23 mouse cellular contexts compared by ENCODE assay signal in genomic region chr10:67473016-67473415, GRCm38 (mm10).
"Had no signal": no experiment of that assay in that cellular context is flagged by ENCODE, and none has a peak within 500 bp of the region (broad histone marks: within the 10 kb centered on the region; RNA-seq: fewer than 3 reads in every experiment).

No protein-coding gene starts in this region.

- DNase-seq: gastrocnemius, postnatal 14 days; gastrocnemius, postnatal 36 days; heart, adult 18-20 months; heart, postnatal 4 days; kidney, adult 18-20 months; kidney, adult 8-10 months; kidney, postnatal 10 days; kidney, postnatal 25 days; kidney, postnatal 4 days had no signal

- H3K4me2 ChIP-seq: heart, embryonic 12.5 days; hindbrain, embryonic 12.5 days; hindbrain, embryonic 14.5 days; intestine, embryonic 15.5 days; limb, embryonic 15.5 days; liver, embryonic 12.5 days had no signal

- H3K36me3 ChIP-seq: heart, embryonic 10.5 days; heart, embryonic 12.5 days; hindbrain, embryonic 10.5 days; hindbrain, embryonic 12.5 days; intestine, embryonic 15.5 days; limb, embryonic 15.5 days; liver, embryonic 12.5 days had no signal

- H3K27me3 ChIP-seq: heart, embryonic 12.5 days; hindbrain, embryonic 12.5 days; intestine, embryonic 15.5 days; limb, embryonic 15.5 days; liver, embryonic 12.5 days had no signal

- H3K4me1 ChIP-seq: heart, embryonic 10.5 days; heart, embryonic 12.5 days; intestine, embryonic 15.5 days; liver, embryonic 12.5 days had no signal

- H3K9ac ChIP-seq: heart, embryonic 12.5 days; hindbrain, embryonic 12.5 days; hindbrain, embryonic 14.5 days; intestine, embryonic 15.5 days; limb, embryonic 15.5 days; liver, embryonic 12.5 days; liver, embryonic 14.5 days had no signal

- H3K9me3 ChIP-seq: heart, embryonic 10.5 days; heart, embryonic 12.5 days; hindbrain, embryonic 10.5 days; hindbrain, embryonic 12.5 days; intestine, embryonic 15.5 days; limb, embryonic 15.5 days; liver, embryonic 12.5 days had no signal

- H3K4me3 ChIP-seq: heart, embryonic 10.5 days; heart, embryonic 12.5 days; hindbrain, embryonic 10.5 days; hindbrain, embryonic 12.5 days; intestine, embryonic 15.5 days; layer of hippocampus, adult 2 months; left cerebral cortex, adult 2 months; limb, embryonic 15.5 days; liver, embryonic 12.5 days had no signal

- H3K27ac ChIP-seq: heart, embryonic 10.5 days; hindbrain, embryonic 10.5 days; hindbrain, embryonic 12.5 days; hindbrain, embryonic 14.5 days; intestine, embryonic 15.5 days; layer of hippocampus, adult 2 months; left cerebral cortex, adult 2 months; limb, embryonic 15.5 days; liver, embryonic 12.5 days; liver, embryonic 14.5 days had no signal

- ATAC-seq: hindbrain, embryonic 16.5 days; inflammation-experienced regulatory T-cells, adult 6 months; intestine, embryonic 15.5 days; intestine, postnatal 0 days; liver, embryonic 12.5 days had no signal
